Mouse (Mus musculus): ENCODE measurements around the gene Zmynd10.
A peak's percentile ranks its signal among the peaks of the same experiment; 100 is the strongest.

Zmynd10 gene

DNA sequence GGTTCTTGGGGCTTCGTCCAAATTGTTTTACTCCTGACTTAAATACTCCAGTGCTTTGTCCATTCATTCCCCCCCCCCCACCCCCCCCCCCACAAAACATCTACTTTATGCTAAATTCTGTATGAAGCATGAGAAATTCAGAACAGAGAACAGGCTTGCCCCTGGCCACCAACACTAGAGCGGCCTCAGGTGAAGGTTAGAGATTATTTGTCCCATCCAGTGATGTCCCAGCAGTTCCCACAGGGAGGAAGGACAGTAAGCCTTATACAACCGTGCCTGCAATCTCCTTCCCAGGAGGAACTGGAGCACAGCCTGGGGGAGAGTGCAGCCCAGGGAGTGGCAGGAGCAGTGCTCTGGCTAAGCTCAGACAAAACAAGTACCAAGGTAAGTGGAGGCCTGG, 31.5 kb downstream of the Zmynd10 start, which contains the start of gene Naa80:
TSS of gene Naa80 (plus strand) at position 301 of the 400 bp plus-strand sequence.
- no peak for DNase-seq (ENCODE audit: extremely low spot score, low read depth, low spot score)

DNA sequence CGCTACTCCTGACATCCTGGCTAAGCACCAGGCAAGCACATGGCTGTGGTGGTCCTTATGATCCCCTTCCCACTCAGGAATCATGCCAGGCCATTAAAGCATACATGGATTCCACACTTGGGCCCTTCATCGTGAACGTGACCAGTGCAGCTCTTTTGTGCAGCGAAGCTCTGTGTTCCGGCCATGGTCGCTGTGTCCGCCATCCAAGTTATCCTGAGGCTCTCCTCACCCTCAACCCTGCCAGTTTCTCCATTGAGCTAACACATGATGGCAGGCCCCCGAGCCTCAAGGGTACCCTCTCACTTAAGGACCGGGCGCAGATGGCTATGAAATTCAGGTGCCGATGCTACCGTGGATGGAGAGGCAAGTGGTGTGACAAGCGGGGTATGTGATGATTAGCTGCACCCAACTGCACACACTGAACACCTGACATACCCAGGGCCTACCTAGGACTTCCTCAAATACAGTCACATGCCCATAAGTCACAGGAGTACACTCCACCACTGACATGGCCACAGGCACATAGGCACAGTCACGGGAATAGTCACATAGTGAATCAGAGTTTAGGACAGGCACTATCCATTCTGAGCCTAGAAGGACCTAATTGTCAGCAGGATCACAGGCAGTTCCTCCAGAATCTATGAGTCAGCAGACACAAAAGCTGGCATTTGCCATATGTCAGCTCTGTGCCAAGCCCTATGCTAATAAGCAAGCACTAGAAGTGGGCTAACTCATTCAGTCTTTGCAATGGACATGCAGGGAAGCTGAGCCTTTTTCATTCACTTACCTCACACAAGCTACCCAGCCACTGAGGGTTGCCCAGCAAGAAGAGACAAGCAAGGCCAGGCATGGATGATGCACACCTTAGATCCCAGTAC, 32.2 kb downstream of the Zmynd10 start:
- no peak for DNase-seq (ENCODE audit: extremely low spot score, low read depth, low spot score)

DNA sequence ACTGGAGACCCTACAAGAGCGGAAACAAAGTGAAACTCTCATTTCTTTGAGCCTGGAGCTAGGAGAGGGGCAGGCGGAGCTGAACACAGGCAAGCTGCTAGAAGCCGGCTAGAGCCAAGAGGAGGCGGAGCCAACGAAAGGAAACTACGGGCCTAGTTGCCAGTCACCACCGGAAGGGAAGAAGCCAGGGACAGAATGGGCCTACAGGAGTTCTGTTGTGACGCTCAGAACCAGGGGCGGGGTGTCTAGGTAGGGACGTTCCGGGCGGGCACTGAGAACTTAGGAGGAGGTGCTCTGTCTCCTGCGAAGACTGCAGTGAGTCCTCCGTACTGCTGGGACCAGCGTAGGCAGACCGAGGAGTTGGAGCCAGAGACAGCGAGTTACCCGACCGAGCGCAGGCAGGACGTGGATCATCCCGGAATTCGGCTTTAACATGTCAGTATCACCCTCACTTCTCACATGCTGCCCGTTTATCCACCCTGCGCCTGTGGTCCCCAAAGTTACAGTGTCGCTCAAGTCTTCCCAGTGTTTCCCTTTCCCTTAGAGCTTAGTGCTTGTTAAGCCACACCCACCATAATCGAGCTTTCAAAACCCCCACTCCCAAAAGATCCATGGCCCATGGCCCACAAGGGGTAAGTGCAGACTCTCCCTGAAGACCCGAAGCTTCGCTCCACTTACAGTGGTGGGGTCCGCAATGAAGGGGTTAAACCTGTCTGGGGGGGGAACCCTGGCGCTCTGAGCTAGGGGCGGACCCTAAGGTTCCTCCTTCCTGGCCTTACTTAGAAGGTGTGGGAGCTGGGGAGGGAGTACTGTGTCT, 33.6 kb downstream of the Zmynd10 start, which contains the start of gene Hyal3:
TSS of gene Hyal3 (plus strand) at position 318 of the 817 bp plus-strand sequence.
- DNase-seq (ENCODE audit: extremely low spot score, low read depth, low spot score) = no peak

DNA sequence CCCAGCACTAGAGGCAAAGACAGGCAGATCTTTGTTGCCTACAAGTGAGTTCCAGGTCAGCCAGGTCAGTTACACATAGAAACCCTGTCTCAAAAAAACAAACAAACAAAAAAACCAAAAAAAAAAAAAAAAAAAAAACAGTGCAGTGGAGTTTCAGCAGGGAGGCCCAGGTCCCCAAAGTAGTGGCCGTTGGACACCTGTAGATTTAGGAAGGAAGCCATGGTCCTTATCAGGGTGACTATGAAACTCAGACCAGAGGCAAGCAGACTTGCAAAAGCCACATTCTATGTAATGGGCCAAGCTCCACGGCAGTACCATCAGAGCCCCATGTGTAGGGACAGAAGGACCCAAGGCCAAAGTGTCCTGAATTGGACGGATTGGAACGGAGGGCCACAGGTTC, 34.5 kb downstream of the Zmynd10 start:
- DNase-seq (ENCODE audit: extremely low spot score, low read depth, low spot score) = no peak

DNA sequence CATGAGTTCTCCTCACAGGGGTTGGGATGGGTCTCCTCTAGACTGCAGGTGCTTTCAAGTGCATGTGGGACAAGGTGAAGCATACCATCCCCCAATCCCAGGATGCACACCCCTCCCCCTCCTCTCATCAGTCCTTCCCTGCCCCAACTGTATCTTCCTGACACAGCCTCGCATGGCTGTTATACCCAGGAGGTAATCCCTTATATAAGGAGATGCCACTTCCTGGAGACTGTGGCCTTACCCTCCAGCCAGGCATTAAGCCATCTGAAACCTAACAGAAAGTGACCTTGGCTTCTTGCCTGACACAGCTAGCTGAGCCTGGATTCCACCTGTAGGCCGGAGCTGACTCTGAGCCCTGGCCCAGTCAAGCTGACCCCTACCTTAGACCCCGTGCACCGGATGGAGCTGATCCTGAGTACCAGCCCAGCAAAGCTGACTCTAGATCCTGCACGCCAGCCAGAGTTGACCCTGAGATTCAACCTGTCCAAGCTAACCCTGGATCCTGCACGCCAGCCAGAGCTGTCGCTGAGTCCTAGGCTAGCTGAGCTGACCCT, 35.5 kb downstream of the Zmynd10 start:
- no peak for DNase-seq (ENCODE audit: extremely low spot score, low read depth, low spot score)

DNA sequence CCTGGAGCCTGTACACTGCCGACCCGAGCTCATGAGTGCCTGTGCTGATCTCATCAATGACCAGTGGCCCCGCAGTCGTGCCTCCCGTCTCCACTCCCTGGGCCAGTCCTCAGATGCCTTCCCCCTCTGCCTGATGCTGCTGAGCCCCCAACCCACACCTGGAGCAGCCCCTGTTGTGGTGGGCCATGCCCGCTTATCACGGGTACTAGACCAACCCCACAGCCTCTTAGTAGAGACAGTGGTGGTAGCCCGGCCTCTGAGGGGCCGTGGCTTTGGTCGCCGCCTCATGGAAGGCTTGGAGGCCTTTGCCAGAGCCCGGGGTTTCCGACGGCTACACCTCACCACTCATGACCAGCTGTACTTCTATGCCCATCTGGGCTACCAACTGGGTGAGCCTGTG, 36.1 kb downstream of the Zmynd10 start:
- DNase-seq (ENCODE audit: extremely low spot score, low read depth, low spot score) = no peak

DNA sequence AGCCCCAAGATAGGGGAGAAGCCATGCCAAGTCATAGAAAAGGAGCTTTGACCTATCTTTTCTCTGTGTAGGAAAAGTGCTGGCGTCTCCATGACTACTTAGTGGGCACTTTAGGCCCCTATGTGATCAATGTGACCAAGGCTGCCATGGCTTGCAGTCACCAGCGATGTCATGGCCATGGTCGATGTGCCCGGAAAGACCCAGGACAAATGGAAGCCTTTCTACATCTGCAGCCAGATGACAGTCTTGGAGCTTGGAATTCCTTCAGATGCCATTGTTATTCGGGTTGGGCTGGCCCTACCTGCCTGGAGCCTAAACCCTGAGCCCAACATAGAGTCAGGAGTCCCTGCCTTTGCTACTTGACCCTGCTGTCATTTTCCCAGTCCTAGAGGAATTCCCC, 39.4 kb downstream of the Zmynd10 start:
- no peak for DNase-seq (ENCODE audit: extremely low spot score, low read depth, low spot score)

DNA sequence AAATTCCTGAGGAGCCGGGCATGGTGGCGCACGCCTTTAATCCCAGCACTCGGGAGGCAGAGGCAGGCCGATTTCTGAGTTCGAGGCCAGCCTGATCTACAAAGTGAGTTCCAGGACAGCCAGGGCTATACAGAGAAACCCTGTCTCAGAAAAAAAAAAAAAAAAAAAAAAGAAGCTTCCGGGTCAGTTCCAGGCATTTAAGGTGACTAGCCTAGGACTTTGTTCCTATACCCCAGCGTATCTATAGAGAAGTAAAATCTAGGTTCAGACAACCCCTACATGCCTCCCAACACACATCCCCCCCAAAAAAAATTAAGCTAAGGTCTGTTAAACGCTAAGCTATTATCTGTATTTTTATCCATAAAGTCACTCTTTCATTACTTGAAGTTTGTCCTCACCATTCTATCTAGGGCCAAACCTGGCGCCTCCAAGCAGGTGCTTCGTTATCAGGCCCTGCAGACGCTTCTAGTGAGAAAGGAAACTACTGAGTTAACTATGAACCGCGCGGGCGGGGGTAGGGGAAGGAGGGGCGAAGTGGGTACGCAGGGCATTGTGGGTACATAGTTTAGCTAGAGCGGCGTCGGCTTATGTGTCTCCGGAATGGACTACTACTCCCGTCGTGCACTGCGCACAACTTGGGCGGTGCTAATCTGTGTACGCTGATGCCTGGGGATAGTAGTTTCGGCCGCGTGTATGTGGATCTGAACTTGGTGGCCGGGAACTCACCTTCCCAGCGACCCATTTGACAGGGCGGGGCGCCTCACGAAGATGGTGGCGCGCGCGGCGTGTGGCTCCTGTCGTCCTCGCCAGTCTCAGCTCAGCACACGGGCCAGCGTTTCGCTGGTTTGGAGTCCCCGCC, 40.1 kb downstream of the Zmynd10 start, which contains the start of gene Ifrd2:
TSS of gene Ifrd2 (plus strand) at position 669 of the 859 bp plus-strand sequence.
- peak; percentile 92 for DNase-seq (ENCODE audit: extremely low spot score, low read depth, low spot score)

DNA sequence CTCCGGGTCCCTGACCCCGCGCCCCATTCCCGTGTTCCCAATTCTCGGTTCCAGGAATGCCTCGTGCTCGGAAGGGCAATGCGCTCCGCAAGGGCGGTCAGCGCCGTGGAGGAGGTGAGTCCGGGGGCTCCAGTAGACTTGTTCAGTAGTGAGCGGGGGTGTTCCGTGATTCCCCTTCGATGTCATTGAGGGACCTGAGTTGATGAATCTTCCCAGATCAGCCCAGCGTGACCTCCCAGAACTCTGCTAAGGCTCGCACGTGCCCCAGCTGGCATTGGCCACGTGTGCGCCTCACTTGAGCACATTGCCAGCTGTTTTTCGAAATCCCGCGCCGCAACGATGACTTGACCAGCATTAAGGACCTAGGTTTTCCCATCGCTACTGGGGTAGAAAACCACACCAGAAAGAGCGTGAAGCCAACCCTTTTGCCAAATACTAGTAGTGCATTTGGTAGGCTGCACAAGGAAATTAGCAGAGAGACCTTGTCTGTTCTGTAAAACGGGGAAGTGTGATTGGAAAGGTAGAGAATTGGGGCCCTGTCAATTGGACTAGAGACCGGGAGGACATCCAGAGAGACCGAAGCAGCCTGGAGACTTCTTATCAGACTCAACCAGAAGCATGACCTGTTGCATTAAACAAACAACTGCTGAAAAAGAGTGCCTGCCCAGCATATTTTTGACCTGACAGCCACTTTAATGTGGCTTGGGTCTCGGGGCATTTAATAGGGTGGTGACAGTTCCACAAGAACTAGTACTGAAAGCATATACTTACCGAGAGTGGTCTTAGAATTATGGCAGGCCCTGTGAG, 40.9 kb downstream of the Zmynd10 start:
- no peak for DNase-seq (ENCODE audit: extremely low spot score, low read depth, low spot score)

DNA sequence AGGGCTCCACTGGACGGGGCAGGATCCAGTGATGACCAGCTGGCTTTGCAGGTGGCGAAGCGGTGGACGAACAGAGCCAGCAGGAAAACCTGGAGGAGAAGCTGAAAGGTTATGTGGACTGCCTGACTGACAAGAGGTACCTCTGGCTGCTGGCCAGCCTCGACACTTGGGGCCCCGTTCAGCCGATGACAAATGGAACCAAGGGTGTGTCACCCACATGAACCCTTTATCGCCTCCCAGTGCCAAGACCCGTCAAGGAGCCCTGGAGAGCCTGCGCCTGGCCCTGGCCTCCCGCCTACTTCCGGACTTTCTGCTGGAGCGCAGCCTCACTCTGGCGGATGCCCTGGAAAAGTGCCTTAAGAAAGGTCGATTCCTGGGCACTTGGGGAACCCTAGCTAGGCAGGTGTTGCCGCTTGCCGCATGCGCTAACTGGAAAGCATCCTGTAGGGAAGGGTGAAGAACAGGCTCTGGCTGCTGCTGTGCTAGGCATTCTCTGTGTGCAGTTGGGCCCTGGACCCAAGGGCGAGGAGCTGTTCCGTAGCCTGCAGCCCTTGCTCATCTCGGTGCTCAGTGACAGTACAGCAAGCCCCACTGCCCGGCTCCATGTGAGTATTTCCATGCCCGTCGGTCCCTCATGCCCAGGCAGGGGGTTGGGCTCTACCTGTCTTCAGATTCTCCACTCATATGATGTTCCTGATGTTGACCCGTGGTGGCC, 43.1 kb downstream of the Zmynd10 start:
- DNase-seq (ENCODE audit: extremely low spot score, low read depth, low spot score) = no peak

DNA sequence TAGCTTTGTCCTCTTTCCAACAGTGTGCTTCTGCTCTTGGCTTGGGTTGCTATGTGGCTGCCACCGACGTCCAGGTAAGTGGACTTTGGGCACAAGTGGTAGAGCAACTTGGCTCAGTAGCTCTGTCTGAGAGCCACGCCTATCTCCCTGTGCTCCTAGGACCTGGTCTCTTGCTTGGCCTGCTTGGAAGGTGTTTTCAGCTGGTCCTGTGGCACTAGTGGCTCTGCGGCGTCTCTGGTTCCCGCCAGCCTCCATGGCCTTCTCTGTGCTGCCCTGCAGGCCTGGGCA, 43.6 kb downstream of the Zmynd10 start:
- no peak for DNase-seq (ENCODE audit: extremely low spot score, low read depth, low spot score)

DNA sequence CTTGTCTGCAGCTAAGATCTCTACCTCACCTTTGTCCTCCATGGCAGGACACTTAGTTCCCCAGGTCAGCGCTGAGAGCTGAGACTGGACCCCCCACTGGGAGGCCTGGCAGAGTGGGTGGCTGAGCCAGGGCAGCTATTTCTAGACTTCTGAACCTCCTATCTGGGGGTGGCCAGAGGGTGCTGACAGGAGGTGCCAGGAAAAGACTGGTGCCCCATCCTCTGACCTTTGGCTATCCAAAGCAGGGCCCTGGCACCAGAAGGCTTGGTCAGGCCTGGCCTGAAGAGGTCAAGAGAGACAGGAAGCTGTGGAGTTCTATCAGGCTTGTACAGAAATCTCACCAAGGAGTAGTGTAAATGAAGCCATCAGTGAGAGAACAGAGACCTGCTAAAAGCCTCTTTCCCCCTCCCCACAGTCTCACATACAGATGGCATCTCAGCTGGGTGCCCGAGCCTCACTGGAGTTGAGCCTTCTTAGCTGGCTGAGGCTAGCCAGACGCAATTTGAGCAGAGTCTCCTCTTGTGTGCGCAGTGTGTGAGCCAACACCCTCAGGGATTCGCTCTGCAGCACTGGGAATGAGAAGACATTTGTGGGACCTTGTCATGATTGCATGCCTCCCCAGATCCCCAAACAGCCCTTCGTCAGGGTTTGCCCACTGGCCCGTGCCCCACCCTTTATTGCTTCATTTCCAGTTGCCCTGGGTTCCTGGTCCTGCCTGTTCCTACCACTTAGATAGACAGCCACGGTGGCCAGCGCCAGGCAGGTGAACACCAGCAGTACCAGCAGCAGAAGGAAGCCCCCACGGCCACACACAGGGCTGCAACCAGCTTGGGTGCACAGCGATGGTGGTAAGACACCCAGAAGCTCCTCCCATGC, 46.2 kb downstream of the Zmynd10 start:
- no peak for DNase-seq (ENCODE audit: extremely low spot score, low read depth, low spot score)

DNA sequence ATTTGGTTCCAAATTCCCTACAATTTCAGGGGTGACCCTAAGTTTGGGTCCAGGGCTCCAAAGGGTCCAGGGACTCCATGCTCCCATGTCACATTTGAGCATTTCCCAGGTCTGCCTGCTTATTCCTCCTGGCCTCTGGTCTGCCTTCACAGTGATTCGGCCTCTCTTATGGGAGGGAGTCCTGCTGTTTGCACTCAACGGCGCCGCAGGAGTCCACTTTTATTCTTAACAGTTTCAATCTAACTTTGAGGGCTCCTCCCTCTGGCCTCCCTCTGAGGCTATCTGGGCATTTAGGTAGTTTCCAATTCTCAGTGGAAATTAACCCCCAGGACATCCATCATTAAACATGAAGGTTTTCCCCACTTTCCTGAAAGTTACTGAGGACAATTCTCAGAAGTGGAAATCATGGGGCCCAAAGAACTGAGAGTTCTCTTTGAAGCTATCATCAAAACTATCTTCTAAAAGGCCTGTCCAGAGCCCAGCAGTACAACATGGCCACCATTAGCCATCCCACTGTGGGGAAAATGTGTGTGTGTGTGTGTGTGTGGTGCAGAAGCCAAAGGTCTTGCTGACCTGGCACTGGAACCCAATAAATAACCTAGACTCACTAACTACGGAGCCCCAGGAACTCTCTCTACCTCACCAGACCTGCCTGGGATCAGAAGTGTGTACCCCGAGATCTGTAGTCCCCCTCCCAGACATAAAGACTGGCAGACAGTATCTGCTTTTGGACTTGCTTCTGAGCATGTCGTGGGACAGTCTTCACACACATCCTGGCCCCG, 47.4 kb downstream of the Zmynd10 start:
- no peak for DNase-seq (ENCODE audit: extremely low spot score, low read depth, low spot score)

DNA sequence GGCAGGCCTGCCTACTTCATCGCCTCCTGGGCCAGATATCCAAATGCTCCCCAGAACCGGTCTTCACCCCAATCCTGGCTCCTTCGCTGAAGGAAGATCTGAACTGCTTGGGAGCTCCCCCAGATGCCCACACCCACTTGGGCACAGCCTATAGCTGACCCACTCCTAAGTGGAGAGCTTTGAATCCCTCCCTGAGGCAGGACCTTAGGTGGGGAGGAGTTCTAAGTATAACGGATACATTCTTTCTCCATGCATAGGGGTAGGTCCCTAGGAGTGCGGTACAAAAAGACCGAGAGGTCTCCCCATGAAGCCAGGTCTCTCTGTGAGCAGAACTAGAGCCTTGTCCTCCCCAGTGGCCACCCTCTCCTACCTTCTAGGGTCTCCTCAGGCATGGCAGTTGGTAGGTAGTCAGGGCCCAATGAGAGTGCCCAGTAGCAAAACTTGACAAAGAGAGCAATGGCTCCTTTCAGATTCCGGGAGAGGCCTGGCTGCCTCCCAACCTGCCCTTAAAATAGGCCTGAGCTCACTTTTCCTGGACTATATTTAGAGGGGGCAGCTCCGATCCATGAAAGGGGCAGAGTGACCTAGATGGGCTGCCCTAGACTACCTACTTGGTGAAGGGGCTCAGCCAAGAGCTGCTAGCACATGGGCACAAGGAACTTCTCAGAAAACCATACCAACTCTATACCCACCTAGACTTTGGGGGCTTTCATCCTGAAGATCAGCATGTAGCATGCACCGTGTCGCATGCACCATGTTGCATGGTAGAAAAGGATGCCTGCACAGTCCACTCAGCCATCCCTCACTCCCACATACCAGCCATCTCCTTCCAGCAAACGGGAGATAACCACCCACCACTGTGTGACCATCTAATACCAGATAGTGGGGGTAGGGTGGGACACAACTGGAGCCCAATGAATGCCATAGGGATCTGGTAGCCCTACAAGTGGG, 49.8 kb downstream of the Zmynd10 start:
- DNase-seq (ENCODE audit: extremely low spot score, low read depth, low spot score) = no peak

DNA sequence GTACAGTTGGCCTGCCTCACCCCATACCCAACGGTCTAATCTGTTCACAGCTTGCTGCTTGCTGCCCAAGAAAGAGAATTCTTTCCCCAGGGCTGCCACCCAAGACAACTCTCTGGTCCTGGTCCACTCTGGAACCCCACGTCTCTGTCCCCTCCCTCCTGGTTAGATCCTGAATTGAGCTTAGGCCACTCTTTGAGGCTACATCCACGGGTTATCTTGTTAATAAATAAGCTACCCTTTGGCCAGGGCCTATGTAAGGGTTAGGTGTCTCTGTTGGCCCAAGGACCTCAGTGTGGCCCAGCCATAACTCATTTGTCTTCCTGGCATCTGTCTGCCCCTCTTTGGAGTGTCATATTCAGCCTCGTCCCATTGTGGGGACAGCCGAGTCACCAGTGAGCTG, 51.3 kb downstream of the Zmynd10 start:
- no peak for DNase-seq (ENCODE audit: extremely low spot score, low read depth, low spot score)

DNA sequence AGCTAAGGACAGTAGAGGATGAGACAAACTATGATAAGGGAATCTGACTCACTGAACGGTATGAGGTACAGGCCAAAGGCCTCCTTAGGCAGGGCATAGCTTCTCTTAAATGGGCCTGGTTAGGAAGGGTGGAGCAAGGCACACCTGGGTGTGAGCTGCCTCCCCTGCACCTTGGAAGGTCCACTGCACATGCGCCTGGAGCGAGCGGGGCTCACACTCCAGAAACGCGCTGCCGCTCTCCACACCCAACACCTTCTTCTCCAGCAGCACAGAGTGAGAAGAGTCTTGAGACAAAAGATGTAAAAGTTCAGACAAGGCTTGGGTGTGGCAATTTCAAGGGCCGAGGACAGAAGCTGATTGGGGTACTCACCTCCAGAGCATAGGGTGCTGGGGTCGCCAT, 52.3 kb downstream of the Zmynd10 start:
- no peak for DNase-seq (ENCODE audit: extremely low spot score, low read depth, low spot score)

DNA sequence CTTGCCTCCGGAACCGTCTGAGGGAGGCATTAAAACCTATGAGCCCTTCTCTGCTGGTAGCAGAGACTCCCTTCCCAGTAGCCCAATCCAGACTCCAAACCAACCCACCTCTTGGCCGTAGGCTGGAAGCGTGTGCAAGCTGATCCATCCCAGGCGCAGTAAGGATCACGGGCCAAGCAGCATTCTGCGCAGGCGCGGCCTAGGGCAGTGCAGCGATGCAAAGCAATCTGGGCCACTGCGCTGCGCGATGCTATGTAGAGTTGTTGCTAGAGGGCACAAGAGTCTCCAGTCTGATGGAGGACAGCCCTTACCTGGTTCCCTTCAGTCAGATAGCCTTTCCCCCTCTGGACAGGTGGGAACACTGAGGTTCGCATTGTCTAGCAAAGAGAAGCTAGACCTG, 52.7 kb downstream of the Zmynd10 start:
- no peak for DNase-seq (ENCODE audit: extremely low spot score, low read depth, low spot score)

Data from hindlimb bud, embryonic 11.5 days (tissue).